In genomic region chr2:9877966-9878563, GRCm38 (mm10) we compare ENCODE assay signal across 8 mouse cellular contexts. TPM values are rescaled to one million over a fixed set of nuclear protein-coding genes. Genes with fewer than 3 reads are reported as not detected.
DNase-seq lines count a peak whose midpoint lies in the region; ATAC-seq and TF ChIP-seq lines count a peak whose summit lies in the region.

No protein-coding gene starts in this region.

- peak overlapping the region; percentile 74; the same call in 1 of the 2 replicates for H3K27ac ChIP-seq in gastrocnemius, adult 2 months
- no peak overlapping the region for H3K27ac ChIP-seq in forebrain, embryonic 16.5 days (ENCODE audit: low read length)

- H3K36me3 ChIP-seq in forebrain, embryonic 16.5 days (ENCODE audit: control insufficient read depth, insufficient read depth), result no peaks in the 10 kb centered on the region

- no peak for TF ChIP-seq CTCF in gastrocnemius, adult 2 months (IDR thresholded peaks at IDR 0.05)

- no peaks in the 10 kb centered on the region for H3K9me3 ChIP-seq in forebrain, embryonic 16.5 days (ENCODE audit: control insufficient read depth, low read length)

- no peak for ATAC-seq in forebrain, embryonic 16.5 days
- ATAC-seq in megakaryocyte progenitor cell, adult 5-6 weeks (replicated peaks; ENCODE audit: poor library complexity), result peak; percentile 0; the same call in 1 of the 2 replicates
- no peak for ATAC-seq in cerebellum, adult (ENCODE audit: insufficient number of reproducible peaks, low FRiP score, low TSS enrichment)

- peaks cover 61% of the 10 kb centered on the region for H3K27me3 ChIP-seq in forebrain, embryonic 16.5 days (replicated peaks; ENCODE audit: control insufficient read depth, insufficient read depth, low read length)

- no peak overlapping the region for H3K9ac ChIP-seq in forebrain, embryonic 16.5 days (replicated peaks; ENCODE audit: low read depth, low read length)

- H3K4me3 ChIP-seq in gastrocnemius, adult 2 months, result peak overlapping the region; percentile 77
- peak overlapping the region; percentile 38 for H3K4me3 ChIP-seq in forebrain, embryonic 16.5 days (replicated peaks; ENCODE audit: low read length)

- peak; percentile 22 for DNase-seq in gastrocnemius, adult 2 months
- no peak for DNase-seq in gastrocnemius, adult 18-20 months (ENCODE audit: low spot score)
- DNase-seq in CD4-positive, CD25-positive, alpha-beta regulatory T cell, adult 2 months (ENCODE audit: low read depth, low spot score), result peak; percentile 66
- DNase-seq in left cerebral cortex, postnatal 10 days (ENCODE audit: extremely low spot score in 1 of 2, low spot score in 2 of 2), result no peak
- no peak for DNase-seq in cerebellum, adult 18-20 months

- H3K4me1 ChIP-seq in forebrain, embryonic 16.5 days (replicated peaks; ENCODE audit: control insufficient read depth, insufficient read depth, low read length), result peaks cover 36% of the 10 kb centered on the region

- under 1% methylated on average over 19 of the region's 19 CpGs for WGBS in forebrain, embryonic 16.5 days

- intact Hi-C loops in gastrocnemius, adult 2 months (cut with DNase I), result no loop called here
- intact Hi-C loops in left cerebral cortex, postnatal 10 days (cut with DNase I), result loop anchor here (5.0 kb wide), 1 partner anchor 801 kb away; no protein-coding TSS in a partner anchor

- peak overlapping the region; percentile 61 for H3K4me2 ChIP-seq in forebrain, embryonic 16.5 days (ENCODE audit: low read length)

RNA-seq across cellular contexts. Expression of gene 4930412O13Rik, which starts 3.0 kb away (rescaled TPM):
- total RNA-seq in gastrocnemius, adult 2 months (2021), result not detected
- not detected for total RNA-seq in gastrocnemius, adult 18-20 months (2021)
- not detected in 2 replicates for polyA plus RNA-seq in forebrain, embryonic 16.5 days (2015; fragmentation: Nextera tagmentation; extraction: Ambion mirVana)
- not detected in 2 replicates for total RNA-seq in megakaryocyte progenitor cell, adult 5-6 weeks (2015)
- total RNA-seq in megakaryocyte progenitor cell, adult 5-6 weeks (2017), result not detected in 2 replicates
- total RNA-seq in left cerebral cortex, postnatal 10 days (2021), result not detected

RNA-seq across cellular contexts. Expression of gene 9230102O04Rik, which starts 11.3 kb away (rescaled TPM):
- total RNA-seq in gastrocnemius, adult 2 months (2021), result not detected
- total RNA-seq in gastrocnemius, adult 18-20 months (2021), result not detected
- polyA plus RNA-seq in forebrain, embryonic 16.5 days (2015; fragmentation: Nextera tagmentation; extraction: Ambion mirVana), result not detected in 2 replicates
- not detected in 2 replicates for total RNA-seq in megakaryocyte progenitor cell, adult 5-6 weeks (2015)
- not detected in 2 replicates for total RNA-seq in megakaryocyte progenitor cell, adult 5-6 weeks (2017)
- total RNA-seq in left cerebral cortex, postnatal 10 days (2021), result not detected

RNA-seq across cellular contexts. Expression of gene Gata3, which starts 11.8 kb away (rescaled TPM):
- under 1 TPM; 0.08 to 0.82 TPM for total RNA-seq in gastrocnemius, adult 2 months (2021)
- total RNA-seq in gastrocnemius, adult 18-20 months (2021), result under 1 TPM; 0.18 to 0.43 TPM
- polyA plus RNA-seq in forebrain, embryonic 16.5 days (2015; fragmentation: Nextera tagmentation; extraction: Ambion mirVana), result 0.42 and 2.2 TPM in 2 replicates
- 0.47 TPM in 1 of 2 replicates, not detected in the other for total RNA-seq in megakaryocyte progenitor cell, adult 5-6 weeks (2015)
- total RNA-seq in megakaryocyte progenitor cell, adult 5-6 weeks (2017), result 0.25 and 0.71 TPM in 2 replicates
- total RNA-seq in left cerebral cortex, postnatal 10 days (2021), result under 1 TPM; 0.11 to 0.49 TPM

Comparison
In these comparisons a context has a peak if more than half of its experiments do, and no peak if none do; other contexts are left out.
1. DNase-seq: peak in gastrocnemius, adult 2 months (single experiment) and CD4-positive, CD25-positive, alpha-beta regulatory T cell, adult 2 months (single experiment); none in gastrocnemius, adult 18-20 months (single experiment), left cerebral cortex, postnatal 10 days (0 of 2) and cerebellum, adult 18-20 months (0 of 2).